Mouse (Mus musculus) bone marrow, adult 2 months (tissue): ENCODE data around the gene Ndfip2. TPM values are rescaled to one million over a fixed set of nuclear protein-coding genes. Genes with fewer than 3 reads are reported as not detected.

ENCODE experiments used
- H3K27ac ChIP-seq: fragments of 200-500 bp; 2 replicates; pipeline ENCODE4 v1.5.1; 2012; ENCODE audit warnings: low read depth, mild to moderate bottlenecking, control low read depth, inconsistent platforms, low read length; ENCODE audit not compliant: control insufficient read depth, poor library complexity, insufficient read depth
- H3K4me1 ChIP-seq: fragments of 200-500 bp; 2 replicates; pipeline ENCODE4 v1.6.1; 2011; ENCODE audit warnings: low read length; ENCODE audit not compliant: control insufficient read depth, insufficient read depth
- H3K4me3 ChIP-seq: fragments of 200-500 bp; replicated peaks from 2 replicates; pipeline ENCODE3; 2011; ENCODE audit warnings: mild to moderate bottlenecking, low read depth, low read length, control low read depth; ENCODE audit not compliant: control insufficient read depth
- CTCF ChIP-seq: fragments of 200-500 bp; IDR thresholded peaks from 2 replicates; pipeline ENCODE4 v1.5.1; 2011; ENCODE audit warnings: low read length, control low read depth; ENCODE audit not compliant: control insufficient read depth, insufficient read depth
- POLR2A ChIP-seq: fragments of 200-500 bp; IDR thresholded peaks from 2 replicates; pipeline ENCODE4 v1.6.1; 2011; ENCODE audit warnings: low read depth, mild to moderate bottlenecking, control low read depth, low read length, borderline replicate concordance; ENCODE audit not compliant: control insufficient read depth
- WGBS: fragments of 180-500 bp; shearing (Covaris S2); methylation state at CpG from one replicate; pipeline ENCODE4 v1.1.7; 2018; 5-methylcytosine and 5-hydroxymethylcytosine counted together
- polyA plus RNA-seq: library from polyadenylated mRNA; stranded (reverse); fragments of >200 nt; gene quantifications from 2 replicates; pipeline ENCODE4 v1.2.4, GENCODE M21; 2011; ENCODE audit warnings: low replicate concordance; ENCODE audit not compliant: missing spikeins, insufficient read depth, insufficient read length

Gene Ndfip2
- polyA plus RNA-seq, 1 experiment, result 7.2 TPM

DNA sequence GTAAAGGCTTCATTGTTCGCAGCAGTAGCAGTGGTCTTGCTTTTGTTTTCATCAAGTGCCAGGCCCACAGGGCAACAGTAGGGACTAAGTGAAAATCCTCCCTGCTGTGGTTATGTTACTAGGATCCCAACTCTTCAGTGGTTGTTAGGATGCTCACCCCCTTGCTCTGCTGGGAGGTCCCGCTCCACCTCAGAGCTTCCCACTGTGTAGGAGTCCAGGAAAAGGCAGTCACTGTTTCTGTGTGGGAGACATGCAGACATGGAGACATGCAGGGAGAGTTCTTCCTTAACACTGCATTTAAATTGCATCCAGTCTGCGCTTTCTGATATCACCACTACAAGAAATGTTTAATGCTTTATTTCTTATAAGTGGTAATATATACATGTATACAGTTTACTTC is 35.4 kb downstream of the Ndfip2 start:
- H3K27ac ChIP-seq, result no peak overlapping the region
- WGBS, result 93% methylated on average over 3 of the region's 3 CpGs
- no peak overlapping the region for H3K4me3 ChIP-seq
- H3K4me1 ChIP-seq, result no peaks in the 10 kb centered on the region
- TF ChIP-seq CTCF (no peak), POLR2A (no peak)

GRCm38 (mm10) chr14:105295820-105296582 is 37.6 kb downstream of the Ndfip2 start:
- WGBS, result 59% methylated on average over 6 of the region's 6 CpGs
- TF ChIP-seq CTCF, result no peak
- TF ChIP-seq POLR2A, result no peak
- Histone ChIP-seq H3K27ac (no peak overlapping the region), H3K4me3 (no peak overlapping the region), H3K4me1 (no peaks in the 10 kb centered on the region)

DNA sequence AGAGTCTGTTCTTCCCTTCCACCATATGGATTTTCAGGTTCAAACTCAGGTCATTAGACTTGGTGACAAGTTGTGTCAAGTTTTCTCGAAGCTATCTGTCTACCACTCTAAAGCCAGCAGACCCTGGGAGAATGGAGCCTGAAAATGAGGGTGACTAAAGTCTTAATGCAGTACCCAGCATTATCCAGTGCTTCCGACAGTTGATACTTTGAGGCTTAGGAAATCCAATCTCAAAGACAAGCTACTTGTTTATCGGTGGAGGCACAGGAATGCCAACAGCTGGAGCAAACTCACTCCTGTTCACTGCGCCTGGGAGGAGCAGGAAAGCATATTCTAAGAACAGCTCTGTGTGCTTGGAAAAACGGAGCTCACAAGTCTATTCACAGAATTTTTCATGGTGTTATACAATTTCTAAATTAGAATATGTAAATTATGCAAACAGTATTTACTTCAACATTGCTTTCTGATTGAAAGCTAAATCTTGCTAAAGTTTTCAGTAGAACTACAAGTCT is 41.4 kb downstream of the Ndfip2 start:
- 82% methylated on average over 5 of the region's 5 CpGs for WGBS
- no peak for TF ChIP-seq POLR2A
- TF ChIP-seq CTCF, result no peak
- Histone ChIP-seq H3K4me1 (no peaks in the 10 kb centered on the region), H3K4me3 (no peak overlapping the region), H3K27ac (no peak overlapping the region)

- TF ChIP-seq POLR2A (no peak), CTCF (no peak)
Observed at GRCm38 (mm10) chr14:105300551-105300950, 42.2 kb downstream of the Ndfip2 start.

GRCm38 (mm10) chr14:105302708-105303107 is 44.3 kb downstream of the Ndfip2 start:
- Histone ChIP-seq H3K4me3 (no peak overlapping the region), H3K27ac (no peak overlapping the region), H3K4me1 (no peaks in the 10 kb centered on the region)
- 82% methylated on average over 4 of the region's 4 CpGs for WGBS
- TF ChIP-seq CTCF (no peak), POLR2A (no peak)

More at GRCm38 (mm10) chr14:105300551-105300950, 42.2 kb downstream of the Ndfip2 start:
- Histone ChIP-seq H3K4me3 (no peak overlapping the region), H3K4me1 (no peaks in the 10 kb centered on the region), H3K27ac (no peak overlapping the region)
- 55% methylated on average over 10 of the region's 10 CpGs for WGBS

DNA sequence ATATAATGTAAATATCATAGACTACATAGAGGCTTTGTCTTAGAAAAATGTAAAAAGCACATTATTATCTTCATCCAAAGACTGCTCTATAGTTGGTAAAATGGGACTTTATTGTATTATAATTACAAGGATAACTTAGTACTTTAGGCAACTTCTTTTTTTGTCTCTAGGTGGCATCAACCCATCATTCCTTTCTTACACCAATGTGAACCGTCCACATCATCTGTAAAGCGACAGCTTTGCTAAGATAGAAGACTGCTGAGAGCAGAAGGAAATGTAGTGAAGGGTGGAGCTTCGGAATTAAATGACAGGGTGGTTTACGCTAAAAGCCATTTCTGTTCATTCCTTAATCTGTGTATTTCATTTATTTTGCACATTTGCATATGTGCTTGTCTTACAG is 49.3 kb downstream of the Ndfip2 start:
- Histone ChIP-seq H3K4me3 (no peak overlapping the region), H3K4me1 (no peaks in the 10 kb centered on the region), H3K27ac (no peak overlapping the region)
- 82% methylated on average over 4 of the region's 4 CpGs for WGBS
- TF ChIP-seq CTCF (no peak), POLR2A (no peak)

GRCm38 (mm10) chr14:105312366-105312765 is 54.0 kb downstream of the Ndfip2 start:
- no peak for TF ChIP-seq POLR2A
- TF ChIP-seq CTCF, result no peak
- Histone ChIP-seq H3K4me1 (no peaks in the 10 kb centered on the region), H3K27ac (no peak overlapping the region), H3K4me3 (no peak overlapping the region)
- 86% methylated on average over 4 of the region's 4 CpGs for WGBS

- no peak overlapping the region for H3K4me3 ChIP-seq
- WGBS, result 82% methylated on average over 2 of the region's 2 CpGs
- H3K27ac ChIP-seq, result no peak overlapping the region
- no peaks in the 10 kb centered on the region for H3K4me1 ChIP-seq
- TF ChIP-seq CTCF (no peak), POLR2A (no peak)
Observed at GRCm38 (mm10) chr14:105312944-105313343, 54.6 kb downstream of the Ndfip2 start.
